Mouse (Mus musculus) kidney, postnatal 14 days (tissue): ENCODE results near the gene Gm20388.

ENCODE experiments used
- DNase-seq: peaks from one replicate; pipeline ENCODE4 v3.0.0; 2022; ENCODE audit warnings: mixed read lengths

Gene Gm20388

DNA sequence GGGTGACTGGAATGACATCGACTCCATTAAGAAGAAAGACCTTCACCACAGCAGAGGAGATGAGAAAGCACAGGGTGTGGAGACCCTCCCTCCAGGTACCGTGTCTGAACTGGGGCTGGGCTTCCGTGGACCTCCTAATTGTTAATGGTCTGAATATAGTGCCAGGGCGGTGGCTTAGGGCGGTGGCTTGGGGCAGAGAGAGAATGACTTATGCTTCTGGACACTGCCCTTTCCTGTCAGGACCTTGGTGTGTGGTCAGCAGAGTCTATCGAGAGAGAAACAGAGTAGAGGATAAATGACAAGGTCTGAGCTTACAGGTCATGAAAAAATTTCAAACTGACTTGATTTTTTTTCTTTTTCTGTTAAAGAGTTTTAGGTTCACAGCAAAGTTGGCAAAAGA lies 4384.7 kb downstream of the Gm20388 start:
- DNase-seq = no peak

DNA sequence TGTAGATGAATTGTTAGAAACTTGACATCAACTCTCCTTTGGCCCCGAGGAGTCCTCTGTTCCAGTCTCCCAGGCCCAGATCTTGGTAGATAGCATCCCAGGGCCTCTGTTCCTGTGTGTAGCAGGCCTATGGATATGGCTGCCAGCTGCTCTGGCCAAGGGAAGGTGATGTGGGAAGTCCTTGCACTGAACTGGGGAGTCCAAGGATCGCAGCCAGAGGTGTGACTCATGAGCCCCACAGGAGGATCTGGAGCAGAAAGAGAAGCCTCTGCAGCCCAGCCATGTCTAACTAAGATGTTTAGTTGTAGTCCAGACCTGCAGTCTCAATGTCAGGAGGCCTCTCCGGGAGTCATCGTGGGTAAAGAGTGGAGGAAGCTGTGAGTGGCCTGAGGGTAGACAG lies 4390.9 kb downstream of the Gm20388 start:
- no peak for DNase-seq

DNA sequence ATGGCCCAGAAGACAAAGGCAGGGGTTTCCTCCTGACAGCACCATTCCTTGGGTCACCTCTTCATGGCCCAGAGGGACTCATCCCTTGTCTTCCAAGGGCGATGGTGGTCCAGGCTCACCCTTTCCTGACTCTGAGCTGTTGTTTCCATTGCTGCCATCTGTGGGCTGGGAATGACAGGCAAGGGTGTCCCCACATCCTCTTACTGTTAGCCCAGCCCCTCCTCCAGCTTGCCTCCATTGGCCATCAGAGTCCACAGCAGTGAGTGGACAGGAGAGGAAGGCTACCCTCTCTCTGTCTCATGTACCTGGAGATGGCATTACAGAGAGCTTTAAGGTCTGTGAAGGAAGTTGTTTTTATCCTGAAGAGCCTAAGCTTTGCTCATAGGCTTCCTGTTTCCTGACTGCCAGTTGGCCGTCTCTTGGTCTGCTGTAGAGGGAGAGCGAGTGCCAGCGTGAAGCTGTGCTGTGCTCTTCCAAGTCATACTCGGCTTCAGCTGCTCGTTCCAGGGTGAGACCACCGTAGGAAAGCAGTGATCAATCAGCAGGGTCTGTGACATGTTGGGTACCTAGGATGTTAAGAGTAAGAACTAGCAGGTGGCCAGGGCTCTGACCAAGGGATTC lies 4391.4 kb downstream of the Gm20388 start:
- DNase-seq = no peak

- peak; percentile 52 for DNase-seq
Measured at GRCm38 (mm10) chr8:124303211-124303902, 4392.7 kb downstream of the Gm20388 start.

DNA sequence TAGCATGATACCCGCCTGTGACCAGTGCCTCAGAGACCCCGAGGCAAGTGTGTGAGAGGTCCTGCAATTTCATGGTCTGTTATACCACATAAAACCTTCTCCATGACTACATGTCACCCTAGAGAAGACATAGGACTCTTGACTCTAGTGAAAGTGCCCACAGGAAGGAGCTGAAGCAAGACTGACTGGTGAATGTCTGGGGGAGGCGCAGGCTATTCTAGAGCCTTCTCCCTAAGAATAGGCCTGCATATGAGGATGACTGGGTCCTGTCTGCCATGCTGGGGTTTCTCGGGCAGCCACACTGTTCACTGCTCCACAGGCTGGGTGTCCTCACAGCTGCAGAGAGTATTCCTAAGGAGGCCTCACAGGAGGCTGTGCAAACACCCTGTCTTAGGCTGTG lies 4393.5 kb downstream of the Gm20388 start:
- no peak for DNase-seq

DNA sequence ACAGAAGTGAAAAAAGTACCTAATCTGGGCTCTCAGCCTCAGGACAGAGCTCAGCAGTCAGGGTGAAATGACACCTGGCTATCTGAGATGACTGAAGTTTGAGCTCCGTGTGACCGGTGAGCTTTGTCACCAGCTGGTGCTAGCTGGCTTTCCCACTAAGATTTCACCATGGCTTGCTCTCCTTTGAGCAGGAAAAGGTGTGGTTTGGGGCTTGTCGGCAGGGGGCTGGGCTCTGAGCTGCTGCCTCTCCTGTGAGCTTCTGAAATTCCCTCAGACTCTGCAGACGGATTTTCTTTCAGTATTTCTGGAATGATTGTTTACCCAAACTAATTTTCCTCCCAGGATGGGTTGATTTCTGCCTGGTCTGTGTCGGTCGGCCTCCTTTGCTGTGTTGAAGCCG lies 4395.9 kb downstream of the Gm20388 start:
- no peak for DNase-seq

- DNase-seq = no peak
Measured at GRCm38 (mm10) chr8:124307700-124308099, 4397.1 kb downstream of the Gm20388 start.

- peak; percentile 11 for DNase-seq
Measured at GRCm38 (mm10) chr8:124310509-124310908, 4399.9 kb downstream of the Gm20388 start.

DNA sequence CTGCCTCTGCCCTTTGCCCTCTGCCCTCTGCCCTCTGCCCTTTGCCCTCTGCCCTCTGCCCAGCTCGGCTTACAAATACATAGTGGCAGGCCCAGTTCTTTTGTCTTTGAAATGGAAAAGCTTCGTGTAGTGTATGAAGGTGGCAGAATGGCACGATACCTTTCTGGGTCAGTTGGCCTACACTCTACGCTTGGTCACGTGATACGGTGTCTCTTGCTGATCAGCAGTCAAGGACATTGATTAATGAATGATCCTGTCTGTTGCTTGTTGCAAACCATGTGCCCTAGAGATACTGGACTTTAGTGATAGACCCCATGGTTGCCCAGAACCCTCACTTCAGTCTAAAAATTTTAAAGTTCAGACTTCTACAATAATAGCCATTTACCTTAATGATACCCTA lies 4400.5 kb downstream of the Gm20388 start:
- DNase-seq = no peak

- no peak for DNase-seq
Measured at GRCm38 (mm10) chr8:124311723-124312122, 4401.1 kb downstream of the Gm20388 start.

DNA sequence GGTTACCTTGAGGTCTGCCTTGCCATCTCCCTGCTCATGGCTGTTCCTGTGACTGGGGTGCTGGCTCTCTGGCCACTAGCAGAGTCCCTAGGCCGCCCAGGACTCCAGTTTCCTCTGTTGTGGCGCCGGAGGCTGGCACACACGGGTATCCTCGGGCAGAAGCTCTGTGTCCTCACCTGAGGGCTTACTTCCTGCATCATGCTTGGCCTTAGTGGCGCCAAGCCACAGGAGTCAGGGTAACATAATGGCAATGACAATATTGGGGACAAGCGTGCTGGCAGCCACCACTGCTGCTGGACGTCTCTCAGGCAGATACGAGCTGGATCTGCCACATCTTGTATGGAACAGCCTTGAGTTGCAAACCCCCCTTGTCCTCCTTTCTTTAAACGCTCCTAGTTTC lies 4401.6 kb downstream of the Gm20388 start:
- DNase-seq = no peak

DNA sequence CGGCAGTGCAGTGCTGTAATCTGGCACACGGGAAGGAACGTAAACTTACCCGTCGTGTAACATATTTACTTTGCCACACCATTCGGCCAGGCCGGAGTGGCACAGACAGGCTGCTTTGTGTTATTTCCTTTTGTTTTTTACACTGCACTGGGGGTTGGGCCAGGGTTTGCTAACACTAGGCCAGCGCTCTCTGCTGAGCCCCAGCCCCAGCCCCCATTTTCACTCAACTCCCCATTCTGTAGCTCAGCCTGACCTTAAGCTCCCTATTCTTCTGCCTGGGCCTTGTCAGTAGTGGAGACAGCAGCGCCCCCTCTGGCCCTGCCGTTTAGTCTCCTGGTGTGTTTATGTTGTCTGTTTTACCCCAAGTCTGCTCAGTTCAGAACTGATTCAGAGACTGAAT lies 4404.2 kb downstream of the Gm20388 start:
- DNase-seq = no peak

GRCm38 (mm10) chr8:124316466-124317136 lies 4406.0 kb downstream of the Gm20388 start:
- peak; percentile 57 for DNase-seq

DNA sequence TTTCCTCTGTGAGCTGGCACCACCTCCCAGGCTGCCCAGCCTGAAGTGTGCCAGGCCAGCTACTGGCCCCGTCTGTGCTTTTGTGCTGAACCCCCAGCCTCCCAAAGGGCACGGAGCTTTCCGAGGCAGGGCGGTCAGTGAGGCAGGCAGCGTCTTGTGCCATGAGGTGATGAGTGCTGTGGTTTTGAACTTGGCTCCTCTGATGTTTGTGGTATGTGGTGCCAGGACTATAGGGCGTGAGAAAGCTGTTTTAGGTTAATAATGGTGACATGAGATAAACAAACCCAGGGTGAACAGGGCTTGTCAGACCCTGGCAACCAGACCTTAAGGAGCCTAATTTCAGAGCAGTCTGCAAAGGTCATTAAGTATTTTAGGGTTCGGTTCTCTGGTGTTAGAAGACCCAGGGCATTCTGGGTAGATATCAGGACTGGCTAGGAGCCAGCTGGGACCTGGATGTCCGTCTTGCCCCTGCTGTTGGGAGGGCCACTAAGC lies 4406.6 kb downstream of the Gm20388 start:
- DNase-seq = no peak

DNA sequence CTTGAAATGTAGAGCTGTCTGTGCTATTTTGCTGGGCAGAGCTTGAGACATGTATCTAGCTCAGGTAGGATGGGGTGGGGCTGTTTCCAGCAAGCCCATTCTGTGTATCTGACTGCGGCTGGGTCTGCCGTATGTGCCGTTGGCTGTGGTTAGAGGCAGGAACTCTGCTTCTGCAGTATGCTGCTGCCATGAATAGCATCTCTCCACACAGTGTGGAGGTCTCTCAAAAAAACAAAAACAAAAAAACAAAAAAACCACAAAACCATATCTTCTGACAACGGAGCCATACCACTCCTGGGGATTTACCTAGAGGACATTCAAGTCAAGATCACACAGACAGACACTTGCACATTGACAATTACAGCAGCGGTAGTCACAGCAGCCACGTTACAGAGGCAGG lies 4407.2 kb downstream of the Gm20388 start:
- no peak for DNase-seq

GRCm38 (mm10) chr8:124318612-124319315 lies 4408.1 kb downstream of the Gm20388 start:
- DNase-seq = no peak

DNA sequence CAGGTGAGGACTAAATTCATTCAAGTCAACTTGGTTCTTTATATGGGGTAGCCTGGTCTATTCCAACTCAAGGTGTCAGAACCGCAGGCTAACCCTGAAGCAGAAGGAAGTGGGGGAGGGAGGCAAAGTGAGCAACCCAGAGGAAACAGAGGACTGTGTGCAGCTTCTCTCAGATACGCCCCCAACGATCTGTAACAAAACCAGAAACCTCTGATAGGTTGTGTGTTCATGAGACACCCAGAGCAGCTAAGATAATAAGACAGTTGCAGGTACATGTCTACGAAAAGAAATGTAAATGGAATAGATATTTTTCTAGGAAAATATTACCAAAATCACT lies 4408.6 kb downstream of the Gm20388 start:
- no peak for DNase-seq

DNA sequence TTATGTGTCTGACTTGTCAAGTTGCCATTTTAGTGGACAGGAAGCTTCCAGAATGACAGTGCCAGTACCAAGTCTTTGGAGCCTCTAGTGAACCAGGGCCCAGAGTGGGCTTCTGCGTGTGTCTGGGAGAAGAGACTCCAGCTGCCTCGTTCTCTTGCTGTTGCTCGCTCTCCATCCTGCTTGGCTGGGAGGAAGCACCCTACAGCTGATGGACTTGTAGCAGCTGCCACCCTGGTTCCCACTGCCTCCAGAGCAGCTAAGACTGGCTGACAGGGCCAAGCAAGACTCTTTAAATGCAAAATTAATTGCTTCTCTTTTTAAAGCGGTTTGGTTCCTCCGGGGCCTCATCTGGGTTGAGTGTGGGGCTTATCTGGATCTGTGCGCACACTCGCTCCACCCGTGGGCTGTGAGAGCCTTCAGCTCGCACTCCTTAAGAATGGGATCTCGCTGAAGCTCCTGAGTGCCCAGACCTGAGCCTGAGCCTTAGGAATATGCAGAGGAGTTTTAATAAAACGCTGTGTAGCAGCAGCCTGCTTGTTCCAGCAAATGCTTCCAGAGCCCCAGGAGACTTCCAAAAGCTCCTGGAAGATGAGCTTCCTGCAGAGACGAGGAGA lies 4410.7 kb downstream of the Gm20388 start:
- no peak for DNase-seq

DNA sequence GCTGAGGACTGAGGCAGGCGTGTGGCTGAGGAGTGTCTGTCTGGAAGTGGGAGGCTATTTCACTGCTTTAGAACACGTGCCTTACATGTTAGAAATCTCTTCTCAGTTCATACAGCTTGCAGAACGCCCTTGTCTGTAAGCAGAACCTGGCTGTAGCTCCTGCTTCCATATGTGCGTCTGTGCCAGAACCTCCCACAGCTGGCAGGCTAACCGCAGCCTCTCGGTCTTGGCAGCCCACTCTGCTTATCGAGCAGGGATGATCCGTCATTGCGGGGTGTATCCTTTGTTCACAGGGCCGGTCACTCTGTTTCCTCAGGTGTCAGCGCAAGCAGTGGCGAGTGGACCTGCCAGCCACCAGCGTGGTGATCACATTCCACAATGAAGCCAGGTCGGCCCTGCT lies 4412.7 kb downstream of the Gm20388 start:
- no peak for DNase-seq

DNA sequence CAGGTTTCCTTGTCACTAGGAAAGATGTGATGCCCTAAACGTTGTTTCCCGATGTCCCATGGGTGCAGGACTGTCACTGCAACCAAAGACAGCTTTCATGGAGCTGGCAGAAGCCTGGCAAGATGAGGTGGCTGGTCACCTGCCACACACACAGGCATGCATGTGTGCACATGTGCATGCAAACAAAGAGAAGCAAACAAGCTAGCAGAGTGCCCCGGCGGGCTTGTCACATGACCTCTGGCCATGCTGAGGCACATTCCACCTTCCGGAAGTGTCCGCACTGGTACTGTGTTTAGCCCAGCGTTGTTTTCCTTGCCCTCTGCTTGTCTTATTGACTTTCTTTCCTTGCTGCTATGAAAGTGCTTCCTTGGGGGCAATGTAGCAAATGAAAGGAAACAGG lies 4417.6 kb downstream of the Gm20388 start:
- no peak for DNase-seq

DNA sequence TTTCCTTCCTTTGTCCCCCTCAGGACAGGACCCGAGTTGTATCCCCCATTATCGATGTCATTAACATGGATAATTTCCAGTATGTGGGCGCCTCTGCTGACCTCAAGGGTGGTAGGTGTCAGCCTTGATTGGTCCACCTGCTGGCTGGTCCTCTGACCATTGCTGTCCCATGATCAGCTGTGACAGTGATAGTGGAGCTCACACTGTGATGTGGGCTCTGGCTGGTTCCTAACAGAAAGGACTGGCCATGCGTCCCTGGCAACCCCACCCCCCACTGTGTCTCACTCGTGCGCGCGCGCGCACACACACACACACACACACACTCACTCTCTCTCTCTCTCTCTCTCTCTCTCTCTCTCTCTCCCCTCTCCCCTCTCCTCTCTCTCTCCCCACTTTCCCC lies 4419.0 kb downstream of the Gm20388 start:
- no peak for DNase-seq

- no peak for DNase-seq
Measured at GRCm38 (mm10) chr8:124330433-124330832, 4419.8 kb downstream of the Gm20388 start.

GRCm38 (mm10) chr8:124331094-124331493 lies 4420.5 kb downstream of the Gm20388 start:
- no peak for DNase-seq
